Mouse (Mus musculus) 416B (cell line): ENCODE results near the gene Cisd3.
"Not testable (repeated sequence)": the region's sequence is repeated elsewhere in the genome, so short reads cannot be mapped to it uniquely, and the experiment has no call there.

Source experiments
- DNase-seq: peaks from one replicate; pipeline ENCODE4 v3.0.0; 2011; ENCODE audit warnings: low read depth

Gene Cisd3

DNA sequence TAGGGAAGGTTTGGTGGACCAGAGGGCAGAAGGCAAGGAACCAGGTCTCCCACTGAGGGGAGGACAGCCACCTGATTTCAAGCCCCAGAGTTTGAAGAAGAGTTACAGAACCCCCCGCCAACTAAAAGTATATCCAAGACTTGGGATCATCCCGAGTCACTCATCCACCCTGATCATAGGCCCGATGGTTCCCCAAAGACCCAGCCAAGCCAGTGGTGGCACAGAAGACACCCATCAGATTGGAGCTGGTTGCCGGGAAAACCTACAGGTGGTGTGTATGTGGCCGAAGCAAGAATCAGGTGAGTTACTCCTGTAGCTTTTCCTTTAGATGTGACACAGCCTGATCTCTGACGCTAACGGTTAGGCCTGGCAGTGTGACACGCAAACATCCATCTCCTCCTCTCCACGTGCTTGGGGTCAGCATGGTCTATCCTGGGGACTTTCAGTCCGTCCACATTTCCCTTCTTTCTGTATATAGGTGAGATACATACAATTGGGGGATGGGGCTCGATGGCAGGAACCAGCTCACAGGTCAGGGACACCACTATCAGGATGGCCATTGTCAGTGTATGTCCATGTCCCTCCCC is 789 bp downstream of the Cisd3 start:
- no peak for DNase-seq

- DNase-seq, result no peak
These were observed 1.4 kb downstream of the Cisd3 start for GRCm38 (mm10) chr11:97687061-97687460.

DNA sequence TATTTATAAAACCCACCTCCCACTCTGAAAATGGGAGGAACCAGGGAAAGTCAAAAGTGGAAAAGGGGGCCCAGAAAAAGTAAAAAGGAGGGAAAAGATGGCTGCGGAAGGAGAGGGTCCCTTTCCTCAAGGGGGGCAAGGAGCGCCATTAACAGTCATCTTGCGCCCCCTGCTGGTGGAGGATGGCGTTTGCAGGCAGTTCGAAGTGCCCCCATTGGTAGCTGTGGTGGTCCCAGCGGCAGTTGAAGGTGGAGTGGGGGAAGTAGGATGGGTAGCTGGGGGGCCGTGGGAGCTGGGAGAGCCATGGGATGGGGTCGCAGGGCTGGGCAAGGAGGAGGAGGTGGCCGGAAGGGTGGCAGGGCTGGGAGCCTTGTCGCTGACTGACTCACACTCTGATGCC is 4.2 kb downstream of the Cisd3 start:
- DNase-seq, result peak; percentile 42

DNA sequence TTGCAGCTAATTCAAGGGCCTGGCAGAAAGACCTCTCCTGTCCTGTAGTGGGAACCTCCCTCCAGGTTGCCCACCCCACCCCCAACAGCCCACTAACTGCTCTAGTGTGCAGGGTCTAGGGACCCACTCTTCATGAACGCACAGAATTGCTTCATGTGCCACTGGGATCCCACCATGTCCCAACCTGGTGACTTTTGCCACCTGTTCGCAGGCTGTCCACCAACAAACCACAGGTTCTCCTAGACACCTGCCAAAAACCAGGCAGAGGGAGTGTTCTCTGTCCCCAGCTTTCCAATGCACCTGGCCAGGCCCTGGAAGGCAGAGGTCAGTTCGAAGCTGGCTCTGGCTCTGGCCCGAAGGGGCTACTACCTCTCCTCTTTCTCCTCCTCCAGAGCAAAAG is 8.8 kb downstream of the Cisd3 start:
- DNase-seq, result no peak

GRCm38 (mm10) chr11:97694921-97695711 is 9.5 kb downstream of the Cisd3 start:
- DNase-seq, result no peak

DNA sequence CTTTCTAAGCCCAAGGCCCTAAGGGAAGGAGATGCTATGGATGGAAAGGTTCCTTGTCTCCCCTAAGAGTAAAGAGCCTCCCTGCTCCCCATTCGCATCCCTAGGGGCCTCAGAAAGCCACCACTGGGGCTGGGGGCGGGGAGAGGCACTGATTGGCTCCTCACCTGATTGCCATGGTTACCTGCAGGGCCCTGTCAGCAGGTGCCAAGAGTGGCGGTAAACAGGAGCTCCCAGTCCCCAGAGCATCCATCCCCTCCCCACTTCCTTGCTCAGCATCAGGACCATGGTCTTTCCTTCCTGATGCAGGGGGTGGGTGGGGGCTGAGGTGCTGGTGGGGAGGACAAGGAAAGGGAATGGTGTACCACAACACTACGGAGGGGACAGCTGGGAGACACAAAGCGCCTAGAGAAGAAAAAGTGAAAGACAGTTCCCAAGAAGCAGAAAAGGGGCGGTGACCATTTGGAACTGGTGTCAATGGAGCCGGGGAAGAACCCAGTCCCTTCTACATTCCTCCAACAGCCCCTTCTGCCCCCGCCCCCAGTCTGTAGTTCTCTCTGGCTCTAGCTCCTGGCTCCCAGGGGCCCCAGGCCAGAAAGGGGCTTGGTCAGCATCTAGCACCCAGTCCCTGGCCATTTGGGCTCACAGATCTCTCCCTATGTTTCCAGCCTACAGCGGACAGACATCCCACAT is 10.2 kb downstream of the Cisd3 start:
- DNase-seq, result no peak

GRCm38 (mm10) chr11:97696669-97697068 is 11.0 kb downstream of the Cisd3 start:
- DNase-seq, result no peak

- no peak for DNase-seq
These were observed 11.7 kb downstream of the Cisd3 start for GRCm38 (mm10) chr11:97697199-97697890.

- no peak for DNase-seq
These were observed 12.4 kb downstream of the Cisd3 start for GRCm38 (mm10) chr11:97697891-97698529.

- peak; percentile 84 for DNase-seq
These were observed 13.3 kb downstream of the Cisd3 start for GRCm38 (mm10) chr11:97698741-97699611.

- DNase-seq, result peak; percentile 95
These were observed 14.0 kb downstream of the Cisd3 start for GRCm38 (mm10) chr11:97699626-97700002.

DNA sequence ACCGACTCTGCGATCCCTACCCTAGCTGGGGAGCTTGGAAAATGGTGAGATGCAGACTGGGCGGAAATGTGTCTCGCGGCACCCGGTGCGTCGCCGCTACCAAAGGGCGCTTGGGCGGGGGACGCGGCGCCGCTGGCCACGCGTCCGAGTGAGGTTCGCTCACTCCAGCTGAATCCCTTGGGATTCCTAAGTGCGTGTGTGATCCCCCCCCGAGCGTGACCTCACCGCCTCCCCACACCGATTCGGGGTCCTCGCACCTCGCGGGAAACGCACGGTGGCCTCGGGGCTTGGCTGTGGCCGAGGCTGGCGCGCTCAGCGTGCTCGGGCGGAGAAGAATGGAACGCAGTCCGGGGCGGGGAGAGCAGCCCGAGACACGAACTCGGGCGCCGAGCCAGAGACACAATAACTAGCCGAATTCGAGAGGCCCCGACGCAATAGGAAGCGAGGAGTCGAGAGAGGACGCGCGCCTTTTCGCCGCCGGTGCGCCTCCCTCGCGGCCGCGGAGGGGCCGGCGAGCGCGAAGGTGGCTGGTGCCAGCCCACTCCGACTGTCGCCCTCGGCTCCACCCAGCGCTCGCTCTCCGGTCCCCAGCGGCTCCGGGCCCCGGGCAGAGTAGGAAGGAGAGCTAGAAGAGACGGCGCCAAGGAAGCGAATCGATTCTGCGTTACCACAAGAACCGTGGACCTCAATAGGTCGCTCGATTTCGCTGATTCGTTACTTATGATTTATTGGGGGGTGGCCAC is 14.5 kb downstream of the Cisd3 start, which contains the start of gene Pcgf2:
Gene Pcgf2 (minus strand): TSS at position 495 of the 743 bp plus-strand sequence.
- peak; percentile 70 for DNase-seq

GRCm38 (mm10) chr11:97700746-97701580 is 15.3 kb downstream of the Cisd3 start:
- peak; percentile 62 for DNase-seq

DNA sequence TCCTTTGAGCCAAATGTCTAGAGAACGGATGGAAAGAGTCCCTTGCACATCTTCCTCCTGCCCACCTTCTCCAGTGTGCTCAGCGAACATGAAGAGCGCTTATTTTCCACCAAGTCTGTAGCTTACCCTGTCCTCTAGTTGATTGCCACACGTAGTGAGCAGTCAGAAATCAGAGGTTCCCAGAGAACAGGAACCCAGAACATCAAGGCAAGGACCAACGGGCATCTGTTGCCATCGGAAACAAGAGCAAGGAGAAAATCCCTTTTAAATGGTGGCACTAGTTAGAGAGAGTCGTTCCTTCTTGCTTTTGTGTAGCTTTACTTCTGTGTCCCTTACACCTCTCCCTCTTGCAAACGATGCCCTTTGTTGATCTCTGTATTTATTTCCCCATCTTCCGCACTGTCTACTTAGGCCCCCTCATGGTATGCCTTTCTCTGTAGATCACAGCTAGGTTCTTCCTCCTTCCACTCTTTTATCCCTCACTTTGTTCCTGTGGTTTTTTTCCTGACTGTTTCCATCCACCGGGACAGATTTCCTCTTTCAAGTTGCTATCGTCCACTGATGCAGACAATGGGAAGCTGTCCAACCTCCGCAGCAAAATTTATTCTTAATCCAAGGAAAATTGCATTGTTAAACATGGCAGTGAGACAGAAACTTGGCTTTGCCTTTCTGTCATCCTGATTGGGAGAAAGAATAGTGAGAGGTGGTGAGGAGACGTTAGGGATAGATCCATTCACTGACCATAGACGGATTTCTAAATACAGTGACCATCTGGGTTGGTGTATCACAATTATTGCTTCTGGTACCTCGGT is 16.2 kb downstream of the Cisd3 start:
- DNase-seq, result peak; percentile 43

GRCm38 (mm10) chr11:97702393-97702745 is 16.7 kb downstream of the Cisd3 start:
- DNase-seq, result peak; percentile 93

DNA sequence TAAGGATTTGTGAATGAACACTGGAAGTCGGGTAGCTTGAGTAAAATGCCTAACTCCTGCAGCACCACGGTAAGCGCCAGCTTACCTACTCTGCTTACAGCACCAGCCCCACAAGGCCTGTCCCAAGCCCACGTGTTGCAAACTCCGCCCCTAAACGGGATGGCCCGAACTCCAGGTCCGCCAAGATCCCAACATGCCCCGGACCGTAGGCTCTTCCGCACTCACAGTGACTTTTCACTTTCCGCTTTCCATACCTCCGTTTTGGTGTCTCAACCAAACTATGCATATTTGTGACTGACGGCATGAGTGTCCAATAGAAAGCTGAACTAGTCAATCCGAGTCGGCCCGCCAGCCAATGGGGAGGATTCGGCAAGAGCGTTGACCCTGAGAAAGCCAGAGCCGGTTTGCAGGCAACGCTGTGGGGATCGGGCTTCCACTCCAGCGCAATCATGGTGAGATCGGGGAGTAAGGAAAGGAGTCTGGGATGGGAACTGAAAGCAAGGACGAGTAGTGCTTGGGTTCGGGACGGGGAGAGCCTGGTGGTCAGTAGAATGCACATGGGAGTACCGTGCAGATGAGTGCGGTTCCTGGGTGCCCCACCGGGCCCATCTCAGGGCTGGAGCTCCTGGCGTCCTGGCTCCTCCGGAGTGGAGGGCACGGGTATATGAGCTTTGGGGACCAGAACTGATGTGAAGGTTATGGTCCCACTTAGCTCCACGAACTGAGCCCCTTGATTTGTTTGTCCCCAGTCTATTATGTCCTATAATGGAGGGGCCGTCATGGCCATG is 17.6 kb downstream of the Cisd3 start, which contains the start of gene Psmb3:
Gene Psmb3 (plus strand): TSS at position 361 of the 788 bp plus-strand sequence.
- peak; percentile 100 for DNase-seq

GRCm38 (mm10) chr11:97710067-97710466 is 24.4 kb downstream of the Cisd3 start:
- not testable (repeated sequence) for DNase-seq
